Mouse (Mus musculus): Measurements from ENCODE around the gene Coq5. TPM values are rescaled to one million over a fixed set of nuclear protein-coding genes. Genes with fewer than 3 reads are reported as not detected.
A peak's percentile ranks its signal among the peaks of the same experiment; 100 is the strongest.

The Coq5 gene
- total and polyA plus RNA-seq, 2 experiments from 2014 or later: 29.6 to 42.8 TPM

DNA sequence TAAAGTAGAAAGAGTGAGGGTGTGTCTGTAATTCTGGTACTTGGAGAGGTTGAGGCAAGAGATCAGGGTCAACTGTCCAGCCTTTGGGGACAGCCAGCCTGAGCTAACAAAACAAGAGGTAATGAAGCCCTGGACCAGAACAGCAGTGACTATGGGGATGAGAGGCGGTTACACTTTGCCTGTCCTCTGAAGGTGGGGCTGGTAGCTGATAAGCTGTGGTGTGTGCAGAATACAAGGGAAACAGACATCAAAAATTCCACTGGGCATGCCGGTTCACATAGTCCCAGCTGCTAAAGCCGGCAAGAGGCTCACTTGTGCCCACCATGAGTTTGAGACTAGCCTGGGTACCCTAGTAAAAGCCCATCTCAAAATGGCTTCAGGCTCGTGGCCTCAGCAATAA, 32.9 kb downstream of the Coq5 start:
- Histone ChIP-seq H3K9ac (replicated peaks; ENCODE audit: low read length, poor library complexity, severe bottlenecking) (no peak overlapping the region), H3K4me2 (ENCODE audit: low read depth, low read length, poor library complexity, severe bottlenecking) (no peak overlapping the region), H3K36me3 (ENCODE audit: insufficient read depth, low read length) (no peaks in the 10 kb centered on the region), H3K4me1 (ENCODE audit: insufficient read depth, low read length) (no peaks in the 10 kb centered on the region), H3K27me3 (ENCODE audit: insufficient read depth, low read length) (no peaks in the 10 kb centered on the region), H3K4me3 (ENCODE audit: low read depth, low read length) (no peak overlapping the region), H3K9me3 (ENCODE audit: low read length) (no peaks in the 10 kb centered on the region), H3K27ac (ENCODE audit: low read depth, low read length) (no peak overlapping the region)
- 82% methylated on average over 4 of the region's 4 CpGs for WGBS
- DNase-seq (ENCODE audit: low spot score) (no peak), ATAC-seq (ENCODE audit: low FRiP score) (no peak)
- no peak for TF ChIP-seq CTCF (IDR thresholded peaks at IDR 0.05)

DNA sequence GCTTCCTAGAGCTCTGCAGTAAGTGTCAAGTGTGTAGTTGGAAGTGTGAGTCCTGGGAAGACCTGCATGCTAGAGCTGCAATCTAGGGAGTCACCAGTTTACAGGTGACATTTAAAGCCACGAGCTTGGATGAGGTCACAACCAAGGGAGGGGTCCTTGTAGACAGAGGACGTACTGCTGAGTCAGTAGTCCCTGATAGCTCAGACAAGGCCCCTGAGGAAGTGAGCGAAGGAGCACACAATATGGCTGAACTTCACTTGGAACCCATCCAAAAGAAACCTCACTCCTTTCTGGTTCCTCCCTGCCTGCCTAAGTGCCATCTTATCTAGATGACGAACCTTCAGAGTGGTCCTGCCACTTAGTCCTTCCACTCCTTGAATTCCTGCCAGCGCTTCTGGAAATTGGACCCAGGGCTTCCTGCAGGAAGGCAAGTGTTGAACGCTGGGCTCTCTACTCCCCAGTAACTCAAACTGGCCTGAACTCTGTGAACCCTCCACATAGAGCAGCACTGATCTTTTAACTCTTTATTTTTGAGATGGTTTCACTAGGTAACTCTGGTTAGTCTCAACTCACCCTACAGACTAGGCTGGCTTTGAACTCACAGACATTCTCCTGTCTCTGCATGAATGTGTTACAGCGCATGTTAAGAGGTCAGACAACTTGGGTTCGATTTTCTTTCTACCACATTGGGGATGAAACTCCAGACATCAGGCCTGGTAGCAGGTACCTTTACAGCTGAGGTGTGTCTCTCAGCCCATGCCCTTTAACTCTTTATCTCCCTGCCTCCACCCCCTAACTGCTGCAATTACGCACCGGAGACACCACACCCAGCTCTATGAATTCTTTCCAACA, 33.6 kb downstream of the Coq5 start:
- Histone ChIP-seq H3K4me2 (ENCODE audit: low read depth, low read length, poor library complexity, severe bottlenecking) (no peak overlapping the region), H3K27ac (ENCODE audit: low read depth, low read length) (no peak overlapping the region), H3K36me3 (ENCODE audit: insufficient read depth, low read length) (no peaks in the 10 kb centered on the region), H3K27me3 (ENCODE audit: insufficient read depth, low read length) (no peaks in the 10 kb centered on the region), H3K9ac (replicated peaks; ENCODE audit: low read length, poor library complexity, severe bottlenecking) (no peak overlapping the region; the same call in 1 of the 2 replicates), H3K4me1 (ENCODE audit: insufficient read depth, low read length) (no peaks in the 10 kb centered on the region), H3K9me3 (ENCODE audit: low read length) (no peaks in the 10 kb centered on the region), H3K4me3 (ENCODE audit: low read depth, low read length) (no peak overlapping the region)
- 82% methylated on average over 10 of the region's 10 CpGs for WGBS
- DNase-seq (ENCODE audit: low spot score) (no peak), ATAC-seq (ENCODE audit: low FRiP score) (no peak)
- TF ChIP-seq CTCF (IDR thresholded peaks at IDR 0.05): no peak

DNA sequence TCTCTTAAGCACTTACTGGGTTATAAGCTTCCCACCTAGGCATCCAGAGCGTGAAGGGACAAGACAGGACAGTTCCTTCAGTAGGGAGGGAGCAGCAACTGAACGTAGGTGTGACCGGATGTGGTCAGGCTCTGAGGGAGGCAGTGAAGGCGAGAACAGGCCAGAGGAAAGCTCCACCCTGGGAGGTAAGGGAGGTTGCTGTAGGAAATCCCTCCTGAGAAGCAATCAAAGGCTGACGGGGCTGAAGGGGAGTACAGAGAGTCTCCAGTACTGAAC, 34.1 kb downstream of the Coq5 start:
- Histone ChIP-seq H3K4me3 (ENCODE audit: low read depth, low read length) (no peak overlapping the region), H3K4me2 (ENCODE audit: low read depth, low read length, poor library complexity, severe bottlenecking) (no peak overlapping the region), H3K27me3 (ENCODE audit: insufficient read depth, low read length) (no peaks in the 10 kb centered on the region), H3K9ac (replicated peaks; ENCODE audit: low read length, poor library complexity, severe bottlenecking) (no peak overlapping the region; the same call in 1 of the 2 replicates), H3K4me1 (ENCODE audit: insufficient read depth, low read length) (no peaks in the 10 kb centered on the region), H3K9me3 (ENCODE audit: low read length) (no peaks in the 10 kb centered on the region), H3K27ac (ENCODE audit: low read depth, low read length) (no peak overlapping the region), H3K36me3 (ENCODE audit: insufficient read depth, low read length) (no peaks in the 10 kb centered on the region)
- DNase-seq (ENCODE audit: low spot score) (no peak), ATAC-seq (ENCODE audit: low FRiP score) (no peak)
- 41% methylated on average over 5 of the region's 5 CpGs for WGBS
- TF ChIP-seq CTCF (IDR thresholded peaks at IDR 0.05): no peak

DNA sequence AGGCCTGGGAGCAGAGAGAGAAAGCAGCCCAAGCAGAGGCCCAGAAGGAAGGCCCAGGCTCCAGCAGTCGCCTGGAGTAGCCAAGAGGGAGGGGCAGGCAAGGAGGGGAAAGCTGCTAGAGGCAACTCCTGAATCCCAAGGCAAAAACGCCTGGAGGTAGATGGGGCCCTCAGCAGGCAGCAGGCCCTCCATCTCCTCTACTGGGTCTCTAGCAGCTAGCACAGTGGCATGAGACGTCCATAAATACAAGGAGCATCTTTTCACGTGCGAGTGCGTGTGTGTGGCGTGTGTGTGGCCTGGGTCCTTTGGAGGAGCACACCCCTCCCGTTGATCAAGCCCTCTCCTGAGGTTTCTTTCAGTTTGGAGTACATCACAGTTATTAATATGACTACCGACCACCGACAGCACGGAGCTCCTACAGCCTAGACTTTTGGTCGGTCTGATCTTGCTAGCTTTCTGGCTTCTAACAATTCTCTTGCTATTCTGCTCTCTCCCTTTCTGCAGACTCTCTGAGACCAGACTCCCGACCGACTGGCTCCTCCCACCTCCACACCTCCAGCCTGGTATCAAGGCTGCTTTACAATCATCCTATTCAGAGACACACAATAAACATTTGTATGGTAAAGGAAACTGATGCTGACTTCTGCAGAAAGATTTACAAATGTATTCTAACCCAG, 37.6 kb downstream of the Coq5 start:
- H3K4me1 ChIP-seq (ENCODE audit: insufficient read depth, low read length): no peaks in the 10 kb centered on the region
- no peak for ATAC-seq (ENCODE audit: low FRiP score)
- 10% methylated on average over 14 of the region's 14 CpGs for WGBS
- no peaks in the 10 kb centered on the region for H3K27me3 ChIP-seq (ENCODE audit: insufficient read depth, low read length)
- no peak overlapping the region for H3K4me3 ChIP-seq (ENCODE audit: low read depth, low read length)
- no peaks in the 10 kb centered on the region for H3K36me3 ChIP-seq (ENCODE audit: insufficient read depth, low read length)
- no peak for TF ChIP-seq CTCF (IDR thresholded peaks at IDR 0.05)
- H3K9me3 ChIP-seq (ENCODE audit: low read length): no peaks in the 10 kb centered on the region
- H3K4me2 ChIP-seq (ENCODE audit: low read depth, low read length, poor library complexity, severe bottlenecking): no peak overlapping the region
- peak overlapping the region; percentile 8; the same call in 1 of the 2 replicates for H3K27ac ChIP-seq (ENCODE audit: low read depth, low read length)
- DNase-seq (ENCODE audit: low spot score): no peak
- H3K9ac ChIP-seq (replicated peaks; ENCODE audit: low read length, poor library complexity, severe bottlenecking): no peak overlapping the region

DNA sequence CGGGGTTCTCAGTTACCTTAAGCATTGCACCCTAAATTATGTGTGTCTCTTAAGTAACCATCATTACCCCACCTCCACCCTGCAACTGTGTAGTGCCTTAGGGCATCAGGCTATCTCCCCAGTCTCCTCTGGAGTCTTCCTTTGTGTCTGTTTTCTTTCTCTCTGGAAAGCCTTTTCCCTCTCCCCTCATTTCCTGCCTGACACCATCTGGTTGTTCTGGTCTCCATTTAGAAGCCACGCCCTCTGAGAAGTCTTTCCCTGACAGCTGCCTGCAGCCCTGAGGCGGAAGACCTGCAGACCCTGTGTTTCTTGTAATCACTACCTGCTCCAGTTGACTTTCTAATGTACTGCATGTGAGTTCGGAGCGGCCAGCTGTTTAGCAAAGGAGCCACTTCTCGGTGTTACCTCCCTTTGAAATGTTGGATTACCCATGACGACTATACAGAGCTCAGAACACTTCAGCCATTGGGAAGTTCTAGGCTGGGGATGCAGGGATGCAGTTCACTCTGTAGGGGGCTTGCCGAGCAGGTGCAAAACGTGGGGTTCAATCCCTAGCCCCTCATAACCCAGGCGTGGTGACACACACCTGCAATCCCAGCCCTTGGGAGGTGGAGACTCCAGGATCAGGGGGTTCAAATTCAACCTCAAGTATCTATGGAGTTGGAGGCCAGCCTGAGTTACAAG, 38.3 kb downstream of the Coq5 start:
- Histone ChIP-seq H3K4me2 (ENCODE audit: low read depth, low read length, poor library complexity, severe bottlenecking) (no peak overlapping the region), H3K27me3 (ENCODE audit: insufficient read depth, low read length) (no peaks in the 10 kb centered on the region), H3K27ac (ENCODE audit: low read depth, low read length) (no peak overlapping the region), H3K9me3 (ENCODE audit: low read length) (no peaks in the 10 kb centered on the region), H3K36me3 (ENCODE audit: insufficient read depth, low read length) (no peaks in the 10 kb centered on the region), H3K4me1 (ENCODE audit: insufficient read depth, low read length) (no peaks in the 10 kb centered on the region), H3K9ac (replicated peaks; ENCODE audit: low read length, poor library complexity, severe bottlenecking) (no peak overlapping the region), H3K4me3 (ENCODE audit: low read depth, low read length) (no peak overlapping the region)
- TF ChIP-seq CTCF (IDR thresholded peaks at IDR 0.05): no peak
- 9% methylated on average over 10 of the region's 10 CpGs for WGBS
- peak; percentile 54 for DNase-seq (ENCODE audit: low spot score)
- peak; percentile 27; the same call in 1 of the 2 replicates for ATAC-seq (ENCODE audit: low FRiP score)

Data from midbrain, postnatal 0 days (tissue).